Mouse (Mus musculus) brain, embryonic 14.5 days (tissue): ENCODE data around the gene Plekha7.

Experiments
- CTCF ChIP-seq: fragments of 200-500 bp; IDR thresholded peaks from 2 replicates; pipeline ENCODE4 v1.5.1; 2012; ENCODE audit warnings: inconsistent platforms, mild to moderate bottlenecking, moderate library complexity, borderline replicate concordance; ENCODE audit not compliant: insufficient read depth, insufficient read length; ENCODE audit errors: extremely low read depth
- POLR2A ChIP-seq: fragments of 200-500 bp; IDR thresholded peaks from 2 replicates; pipeline ENCODE4 v1.6.1; 2012; ENCODE audit warnings: mild to moderate bottlenecking, inconsistent platforms, borderline replicate concordance; ENCODE audit not compliant: poor library complexity, insufficient read depth, insufficient read length, severe bottlenecking; ENCODE audit errors: extremely low read depth

DNA sequence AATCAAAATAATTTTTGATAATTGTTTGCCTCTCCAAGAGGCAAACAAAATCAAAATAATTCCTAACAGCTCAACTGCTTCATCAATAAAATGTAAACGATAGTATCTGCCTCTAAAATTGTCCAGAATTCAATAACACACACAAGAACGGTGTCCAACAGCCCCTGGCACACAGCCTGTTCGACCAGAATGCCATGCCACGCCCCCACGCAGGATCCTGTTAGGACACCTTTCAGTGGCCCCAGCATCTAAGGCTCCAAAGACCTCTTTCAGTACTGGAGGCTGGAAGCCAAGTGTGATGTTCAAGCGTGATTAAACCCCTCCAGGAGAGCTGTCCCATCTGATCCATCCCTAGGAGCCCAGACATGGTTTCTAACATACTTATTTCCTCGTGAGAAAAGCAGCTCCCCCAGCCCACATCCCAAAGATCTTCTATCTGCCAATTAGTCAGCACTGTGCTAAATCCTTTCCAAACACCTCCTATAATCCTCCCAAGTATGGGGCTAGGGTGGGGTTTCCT is 73.8 kb downstream of the Plekha7 start:
- TF ChIP-seq POLR2A (no peak), CTCF (no peak)
